Mouse (Mus musculus): ENCODE results near the gene Fblim1. TPM values are rescaled to one million over a fixed set of nuclear protein-coding genes. Genes with fewer than 3 reads are reported as not detected.

Gene Fblim1
- polyA plus RNA-seq, 1 experiment from 2014 or later, result 52.8 TPM

DNA sequence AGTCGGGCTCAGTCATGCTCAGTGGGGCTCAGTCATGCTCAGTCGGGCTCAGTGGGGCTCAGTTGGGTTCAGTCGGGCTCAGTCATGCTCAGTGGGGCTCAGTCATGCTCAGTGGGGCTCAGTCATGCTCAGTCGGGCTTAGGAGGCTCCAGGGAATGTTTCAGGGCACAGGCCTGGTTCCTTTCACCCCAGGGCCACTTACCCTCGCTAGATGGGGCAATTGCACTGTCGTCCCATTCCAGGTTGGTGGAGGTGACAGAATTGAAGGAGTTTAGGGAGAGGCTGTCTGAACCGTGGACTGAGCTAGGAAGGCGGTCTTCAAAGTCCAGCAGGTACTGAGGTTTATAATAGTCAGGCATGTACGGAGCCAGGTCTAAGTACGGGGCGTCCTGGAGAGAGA is 33.6 kb upstream of the Fblim1 start:
- no peak overlapping the region for H3K4me2 ChIP-seq (replicated peaks; ENCODE audit: low read depth)
- H3K9ac ChIP-seq (ENCODE audit: low read depth, low read length), result no peak overlapping the region
- 80% methylated on average over 11 of the region's 11 CpGs for WGBS
- H3K9me3 ChIP-seq (ENCODE audit: control insufficient read depth), result no peaks in the 10 kb centered on the region
- no peaks in the 10 kb centered on the region for H3K27me3 ChIP-seq (replicated peaks; ENCODE audit: control insufficient read depth, insufficient read depth, low read length)
- no peaks in the 10 kb centered on the region; the same call in 1 of the 2 replicates for H3K4me1 ChIP-seq (replicated peaks; ENCODE audit: control insufficient read depth, insufficient read depth, low read length)
- no peak overlapping the region for H3K4me3 ChIP-seq (ENCODE audit: low read depth, low read length)
- H3K27ac ChIP-seq (ENCODE audit: low read depth, low read length), result no peak overlapping the region
- ATAC-seq, result no peak
- peaks cover 59% of the 10 kb centered on the region for H3K36me3 ChIP-seq (ENCODE audit: control insufficient read depth, insufficient read depth)
- TF ChIP-seq CTCF (IDR thresholded peaks at IDR 0.05; ENCODE audit: low read depth), result peak; percentile 25; the same call in 1 of the 2 replicates

DNA sequence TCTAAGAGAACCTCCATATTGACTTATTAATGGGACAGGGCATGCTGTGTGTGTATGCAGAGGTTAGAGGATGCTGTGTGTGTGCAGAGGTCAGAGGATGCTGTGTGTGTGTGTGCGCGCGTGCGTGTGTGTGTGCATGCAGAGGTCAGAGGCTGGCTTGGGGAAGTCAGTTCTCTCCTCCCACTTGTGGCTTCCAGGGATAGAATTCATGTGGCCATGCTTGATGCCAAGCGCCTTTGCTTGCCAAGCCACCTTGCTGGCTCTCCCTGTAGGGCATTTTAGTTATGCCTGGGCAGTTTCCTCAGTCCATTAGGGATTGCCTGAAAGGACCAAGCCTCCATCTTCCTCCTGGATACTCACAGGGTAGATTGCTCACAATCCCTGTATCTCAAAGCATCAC is 30.8 kb upstream of the Fblim1 start:
- H3K4me1 ChIP-seq (replicated peaks; ENCODE audit: control insufficient read depth, insufficient read depth, low read length), result no peaks in the 10 kb centered on the region
- H3K27ac ChIP-seq (ENCODE audit: low read depth, low read length), result no peak overlapping the region
- WGBS, result 95% methylated on average over 5 of the region's 5 CpGs
- peaks cover 74% of the 10 kb centered on the region for H3K36me3 ChIP-seq (ENCODE audit: control insufficient read depth, insufficient read depth)
- H3K9me3 ChIP-seq (ENCODE audit: control insufficient read depth), result no peaks in the 10 kb centered on the region
- no peaks in the 10 kb centered on the region for H3K27me3 ChIP-seq (replicated peaks; ENCODE audit: control insufficient read depth, insufficient read depth, low read length)
- H3K4me2 ChIP-seq (replicated peaks; ENCODE audit: low read depth), result no peak overlapping the region
- H3K9ac ChIP-seq (ENCODE audit: low read depth, low read length), result no peak overlapping the region
- TF ChIP-seq CTCF (IDR thresholded peaks at IDR 0.05; ENCODE audit: low read depth), result no peak
- H3K4me3 ChIP-seq (ENCODE audit: low read depth, low read length), result no peak overlapping the region
- ATAC-seq, result no peak

DNA sequence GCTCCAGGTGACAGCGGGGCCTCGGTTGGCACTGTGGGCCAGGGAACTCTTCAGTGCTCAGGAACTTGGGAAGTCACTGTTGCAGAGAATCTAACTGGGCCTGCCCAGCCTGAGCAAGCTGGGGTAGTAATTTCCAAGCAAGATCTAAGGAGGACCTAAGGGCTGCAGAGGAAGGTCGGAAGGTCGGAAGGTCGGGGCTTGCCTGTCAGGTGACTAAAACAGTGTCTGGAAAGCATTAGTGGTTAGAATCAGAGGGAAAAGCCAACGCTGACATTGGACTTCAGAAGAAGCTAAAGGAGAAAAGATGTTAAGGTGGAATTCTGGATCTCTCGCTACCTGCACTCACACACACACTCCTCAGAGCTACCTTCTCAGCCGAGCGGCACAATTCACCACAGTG is 30.1 kb upstream of the Fblim1 start:
- 84% methylated on average over 9 of the region's 9 CpGs for WGBS
- Histone ChIP-seq H3K9me3 (ENCODE audit: control insufficient read depth) (no peaks in the 10 kb centered on the region), H3K4me2 (replicated peaks; ENCODE audit: low read depth) (no peak overlapping the region), H3K27ac (ENCODE audit: low read depth, low read length) (no peak overlapping the region), H3K4me3 (ENCODE audit: low read depth, low read length) (no peak overlapping the region), H3K4me1 (replicated peaks; ENCODE audit: control insufficient read depth, insufficient read depth, low read length) (no peaks in the 10 kb centered on the region), H3K36me3 (ENCODE audit: control insufficient read depth, insufficient read depth) (peaks cover 74% of the 10 kb centered on the region), H3K27me3 (replicated peaks; ENCODE audit: control insufficient read depth, insufficient read depth, low read length) (no peaks in the 10 kb centered on the region), H3K9ac (ENCODE audit: low read depth, low read length) (no peak overlapping the region)
- ATAC-seq, result no peak
- no peak for TF ChIP-seq CTCF (IDR thresholded peaks at IDR 0.05; ENCODE audit: low read depth)

DNA sequence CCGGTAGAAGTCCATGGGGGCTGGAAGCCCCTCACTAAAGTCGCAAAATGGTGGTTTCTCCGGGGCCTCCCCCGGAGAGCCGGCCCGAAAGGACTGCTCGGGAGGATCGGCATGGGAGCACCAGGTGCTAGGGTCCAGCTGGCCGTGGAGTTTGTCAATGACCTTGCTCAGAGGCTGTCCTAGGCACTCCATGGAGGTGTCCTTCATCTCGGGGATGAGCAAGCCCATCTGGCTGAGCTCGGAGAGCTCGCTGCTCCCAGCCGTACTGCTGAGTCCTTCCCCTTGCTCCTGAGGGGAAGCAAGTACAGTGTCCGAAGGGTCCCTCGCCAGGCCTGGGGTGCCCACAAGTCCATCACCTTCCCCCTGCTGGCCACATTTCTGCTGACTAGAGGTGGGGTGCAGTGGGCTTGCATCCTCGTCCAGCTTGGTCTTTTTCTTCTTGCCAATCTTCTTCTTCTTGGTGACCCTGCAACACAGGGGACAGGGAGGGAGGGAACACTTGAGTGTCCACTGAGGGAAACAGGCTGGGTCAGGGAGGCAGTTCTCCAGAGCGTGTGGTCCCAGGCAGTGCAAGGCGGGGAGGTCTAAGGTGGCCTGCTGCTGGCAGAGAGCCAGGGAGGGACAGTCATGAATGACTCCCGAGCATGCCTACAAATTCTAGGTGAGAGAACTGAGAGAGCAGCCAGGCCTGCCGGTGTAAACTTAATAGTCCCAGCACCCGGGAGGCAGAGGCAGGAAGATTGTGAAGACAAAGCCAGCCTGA is 26.4 kb upstream of the Fblim1 start:
- WGBS, result 90% methylated on average over 21 of the region's 21 CpGs
- no peak overlapping the region for H3K4me2 ChIP-seq (replicated peaks; ENCODE audit: low read depth)
- no peak overlapping the region for H3K4me3 ChIP-seq (ENCODE audit: low read depth, low read length)
- H3K9me3 ChIP-seq (ENCODE audit: control insufficient read depth), result no peaks in the 10 kb centered on the region
- no peak overlapping the region for H3K9ac ChIP-seq (ENCODE audit: low read depth, low read length)
- H3K4me1 ChIP-seq (replicated peaks; ENCODE audit: control insufficient read depth, insufficient read depth, low read length), result no peaks in the 10 kb centered on the region
- no peak for TF ChIP-seq CTCF (IDR thresholded peaks at IDR 0.05; ENCODE audit: low read depth)
- peaks cover 78% of the 10 kb centered on the region for H3K36me3 ChIP-seq (ENCODE audit: control insufficient read depth, insufficient read depth)
- no peaks in the 10 kb centered on the region for H3K27me3 ChIP-seq (replicated peaks; ENCODE audit: control insufficient read depth, insufficient read depth, low read length)
- ATAC-seq, result no peak
- H3K27ac ChIP-seq (ENCODE audit: low read depth, low read length), result no peak overlapping the region

DNA sequence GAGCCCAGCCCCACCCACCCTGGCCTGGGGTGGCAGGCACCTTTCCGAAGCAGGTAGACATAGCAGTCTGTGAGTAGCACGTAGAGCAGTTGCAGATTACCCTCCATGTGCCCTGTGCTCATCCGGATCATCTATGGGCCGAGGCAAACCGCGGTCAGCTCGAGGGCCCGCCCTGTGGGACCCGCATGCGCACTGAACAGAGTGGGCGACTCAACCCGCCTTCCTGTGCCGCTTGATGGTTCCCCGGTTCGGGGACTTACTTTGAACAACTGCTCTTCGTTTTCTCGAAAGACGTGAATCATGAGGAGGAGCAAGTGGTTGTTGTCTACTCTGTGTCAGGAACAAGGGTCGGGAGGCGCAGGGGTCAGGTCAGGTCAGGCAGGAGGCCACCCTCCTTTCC is 25.4 kb upstream of the Fblim1 start:
- no peak for TF ChIP-seq CTCF (IDR thresholded peaks at IDR 0.05; ENCODE audit: low read depth)
- 95% methylated on average over 20 of the region's 20 CpGs for WGBS
- Histone ChIP-seq H3K9me3 (ENCODE audit: control insufficient read depth) (no peaks in the 10 kb centered on the region), H3K9ac (ENCODE audit: low read depth, low read length) (no peak overlapping the region), H3K27me3 (replicated peaks; ENCODE audit: control insufficient read depth, insufficient read depth, low read length) (no peaks in the 10 kb centered on the region), H3K4me3 (ENCODE audit: low read depth, low read length) (no peak overlapping the region), H3K27ac (ENCODE audit: low read depth, low read length) (no peak overlapping the region), H3K4me1 (replicated peaks; ENCODE audit: control insufficient read depth, insufficient read depth, low read length) (no peaks in the 10 kb centered on the region), H3K36me3 (ENCODE audit: control insufficient read depth, insufficient read depth) (peaks cover 79% of the 10 kb centered on the region), H3K4me2 (replicated peaks; ENCODE audit: low read depth) (no peak overlapping the region)
- no peak for ATAC-seq

DNA sequence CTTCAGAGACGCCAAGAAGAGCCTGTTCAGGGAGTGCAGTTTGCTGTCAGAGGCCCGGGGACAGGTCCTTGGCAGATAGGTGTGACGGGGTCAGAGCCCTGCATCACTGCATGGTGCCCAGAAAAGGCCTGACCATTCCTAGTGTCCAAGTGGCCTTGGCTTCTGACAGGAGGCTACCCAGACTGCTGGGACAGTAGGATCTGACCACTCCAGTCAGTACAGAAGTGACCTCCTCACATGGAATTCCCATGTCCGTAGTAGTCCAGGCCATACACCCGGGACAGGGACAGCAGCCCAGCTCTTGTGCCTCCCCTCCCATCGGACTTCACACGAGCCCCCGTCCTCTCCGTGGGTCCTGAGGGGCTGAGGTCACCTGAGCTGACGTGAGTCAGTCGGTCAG is 24.1 kb upstream of the Fblim1 start:
- H3K27me3 ChIP-seq (replicated peaks; ENCODE audit: control insufficient read depth, insufficient read depth, low read length), result no peaks in the 10 kb centered on the region
- H3K9ac ChIP-seq (ENCODE audit: low read depth, low read length), result no peak overlapping the region
- no peak for TF ChIP-seq CTCF (IDR thresholded peaks at IDR 0.05; ENCODE audit: low read depth)
- no peak overlapping the region for H3K4me2 ChIP-seq (replicated peaks; ENCODE audit: low read depth)
- H3K4me1 ChIP-seq (replicated peaks; ENCODE audit: control insufficient read depth, insufficient read depth, low read length), result 0 out of 2 replicates have a peak, but pooled peaks cover 2% of the 10 kb centered on the region
- H3K36me3 ChIP-seq (ENCODE audit: control insufficient read depth, insufficient read depth), result peaks cover 82% of the 10 kb centered on the region
- no peak overlapping the region for H3K27ac ChIP-seq (ENCODE audit: low read depth, low read length)
- no peaks in the 10 kb centered on the region for H3K9me3 ChIP-seq (ENCODE audit: control insufficient read depth)
- 86% methylated on average over 11 of the region's 11 CpGs for WGBS
- ATAC-seq, result no peak
- H3K4me3 ChIP-seq (ENCODE audit: low read depth, low read length), result no peak overlapping the region
